Comparison of ENCODE assay signal across 26 mouse cellular contexts in the genomic region with DNA sequence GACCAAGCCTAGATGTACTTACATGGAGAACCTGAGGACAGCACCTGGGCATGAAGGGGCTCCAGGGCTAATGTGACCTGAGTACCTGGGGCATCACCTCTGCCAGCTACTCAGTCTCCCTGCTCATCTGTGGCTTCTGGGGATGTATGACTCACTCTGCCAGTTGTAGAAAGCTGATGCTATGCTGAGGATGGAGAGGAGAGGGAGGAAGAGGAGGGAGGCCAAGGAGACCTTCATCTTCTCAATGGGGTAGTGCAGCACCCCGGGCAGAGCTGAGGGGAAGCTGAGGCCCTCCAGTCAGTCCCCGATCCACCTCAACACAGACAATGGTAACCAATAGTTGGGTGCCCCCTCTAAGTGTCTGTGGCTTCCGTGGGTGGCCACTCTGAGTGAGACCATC. TPM values are rescaled to one million over a fixed set of nuclear protein-coding genes. Genes with fewer than 3 reads are reported as not detected.
"Had no signal": no experiment of that assay in that cellular context is flagged by ENCODE, and none has a peak within 500 bp of the region (broad histone marks: within the 10 kb centered on the region; RNA-seq: fewer than 3 reads in every experiment).

No protein-coding gene starts in this region.

- H3K4me3 ChIP-seq: intestine, embryonic 15.5 days; limb, embryonic 10.5 days; limb, embryonic 13.5 days; liver, embryonic 12.5 days; liver, embryonic 15.5 days; lung, embryonic 15.5 days; midbrain, embryonic 15.5 days had no signal

- H3K4me1 ChIP-seq: intestine, embryonic 15.5 days; limb, embryonic 13.5 days; lung, embryonic 15.5 days; midbrain, embryonic 15.5 days had no signal

- H3K9ac ChIP-seq: intestine, embryonic 15.5 days; limb, embryonic 13.5 days; liver, embryonic 12.5 days; liver, embryonic 15.5 days; lung, embryonic 15.5 days; midbrain, embryonic 15.5 days had no signal

- H3K27ac ChIP-seq: intestine, embryonic 15.5 days; limb, embryonic 10.5 days; limb, embryonic 13.5 days; liver, embryonic 12.5 days; liver, embryonic 15.5 days; lung, embryonic 15.5 days; midbrain, embryonic 15.5 days; stomach, postnatal 0 days had no signal

- H3K36me3 ChIP-seq: intestine, embryonic 15.5 days; limb, embryonic 10.5 days; limb, embryonic 13.5 days; liver, embryonic 12.5 days; liver, embryonic 15.5 days; lung, embryonic 15.5 days; midbrain, embryonic 15.5 days had no signal

- H3K9me3 ChIP-seq: intestine, embryonic 15.5 days; limb, embryonic 10.5 days; limb, embryonic 13.5 days; liver, embryonic 12.5 days; liver, embryonic 15.5 days; lung, embryonic 15.5 days; midbrain, embryonic 15.5 days had no signal

- H3K4me2 ChIP-seq: intestine, embryonic 15.5 days; limb, embryonic 13.5 days; liver, embryonic 12.5 days; liver, embryonic 15.5 days; lung, embryonic 15.5 days; midbrain, embryonic 15.5 days had no signal

- DNase-seq: kidney, adult 11 months; kidney, adult 8-10 months; kidney, postnatal 14 days; kidney, postnatal 4 days; layer of hippocampus, adult 9-11 months; liver; lung, adult 18-20 months; lung, postnatal 10 days; lung, postnatal 36 days; thymus, adult 2 months; thymus, postnatal 36 days had no signal

- H3K27me3 ChIP-seq: intestine, embryonic 15.5 days; limb, embryonic 13.5 days; liver, embryonic 12.5 days; liver, embryonic 15.5 days; lung, embryonic 15.5 days; midbrain, embryonic 15.5 days had no signal

- ATAC-seq: intestine, embryonic 15.5 days; liver, embryonic 12.5 days; midbrain, embryonic 15.5 days had no signal

RNA-seq across cellular contexts. Expression of gene Ccl5, which starts 38.5 kb away (rescaled TPM):
- total RNA-seq: layer of hippocampus, adult 18-20 months; layer of hippocampus, postnatal 25 days; left cerebral cortex, adult 18-20 months; left cerebral cortex, postnatal 25 days had no signal
- polyA plus RNA-seq: limb, embryonic 10.5 days; midbrain, embryonic 15.5 days; neural tube, embryonic 11.5 days; neural tube, embryonic 14.5 days had no signal

RNA-seq across cellular contexts. Expression of gene Heatr9, which starts 46.8 kb away (rescaled TPM):
- total RNA-seq: layer of hippocampus, adult 18-20 months; layer of hippocampus, postnatal 25 days; left cerebral cortex, adult 18-20 months; left cerebral cortex, postnatal 25 days had no signal
- polyA plus RNA-seq: intestine, embryonic 15.5 days; limb, embryonic 10.5 days; limb, embryonic 13.5 days; liver, embryonic 12.5 days; liver, embryonic 15.5 days; lung, embryonic 15.5 days; midbrain, embryonic 15.5 days; neural tube, embryonic 11.5 days; neural tube, embryonic 14.5 days; stomach, embryonic 14.5 days; stomach, postnatal 0 days had no signal
